Mouse (Mus musculus): Measurements from ENCODE around the gene Napsa.

GRCm38 (mm10) chr7:44589946-44590345 is 17.8 kb downstream of the Napsa start:
- TF ChIP-seq MAFK (IDR thresholded peaks at IDR 0.05; ENCODE audit: insufficient read depth, low read depth, low read length) (no peak), ZNF384 (IDR thresholded peaks at IDR 0.05; ENCODE audit: low read depth, low read length) (no peak), ZC3H11A (IDR thresholded peaks at IDR 0.05; ENCODE audit: borderline replicate concordance, low read depth, low read length) (no peak)
